Mouse (Mus musculus) MEL (cell line): ENCODE results near the gene Fbxo48. TPM values are rescaled to one million over a fixed set of nuclear protein-coding genes. Genes with fewer than 3 reads are reported as not detected.
A peak's percentile ranks its signal among the peaks of the same experiment; 100 is the strongest.

Source experiments
- DNase-seq: peaks from one replicate; pipeline ENCODE4 v3.0.0; 2011; ENCODE audit warnings: low read depth, low spot score
- H3K27ac ChIP-seq: 2 replicates; pipeline ENCODE4 v1.5.1; 2012; ENCODE audit warnings: low read depth, mild to moderate bottlenecking, control low read depth, low read length, moderate library complexity; ENCODE audit not compliant: control insufficient read depth
- H3K27me3 ChIP-seq, 2 experiments: fragments of 150-350 bp in 1 of 2; sonication (generic) in 1 of 2; 2 replicates each; pipeline ENCODE4 v1.6.1; 2012; ENCODE audit warnings: low read length in 2 of 2, mild to moderate bottlenecking in 2 of 2, improper control_type of control experiment in 1 of 2, moderate library complexity in 1 of 2; ENCODE audit not compliant: insufficient read depth in 2 of 2, control insufficient read depth in 1 of 2
- H3K36me3 ChIP-seq, 2 experiments: 2 replicates each; pipeline ENCODE4 v1.6.1; 2012 to 2014; ENCODE audit warnings: low read length in 2 of 2, improper control_type of control experiment in 1 of 2, inconsistent platforms in 1 of 2, mild to moderate bottlenecking in 1 of 2; ENCODE audit not compliant: insufficient read depth in 2 of 2, control insufficient read depth in 1 of 2
- H3K4me1 ChIP-seq, 2 experiments: fragments of 150-350 bp in 1 of 2; sonication (generic) in 1 of 2; 2 replicates each; pipeline ENCODE4 v1.6.1; 2012; ENCODE audit warnings: low read length in 2 of 2, improper control_type of control experiment in 1 of 2, mild to moderate bottlenecking in 1 of 2; ENCODE audit not compliant: insufficient read depth in 2 of 2, control insufficient read depth in 1 of 2
- H3K4me3 ChIP-seq, 2 experiments: fragments of 150-350 bp in 1 of 2; sonication (generic) in 1 of 2; 2 replicates each; pipeline ENCODE4 v1.5.1; 2012; ENCODE audit warnings: low read depth in 2 of 2, low read length in 2 of 2, mild to moderate bottlenecking in 2 of 2, moderate library complexity in 2 of 2, control low read depth in 1 of 2, improper control_type of control experiment in 1 of 2; ENCODE audit not compliant: control insufficient read depth in 1 of 2, insufficient read depth in 1 of 2
- H3K79me2 ChIP-seq: 2 replicates; pipeline ENCODE4 v1.6.1; 2012; ENCODE audit warnings: mild to moderate bottlenecking, low read length, moderate library complexity; ENCODE audit not compliant: control insufficient read depth, poor library complexity, insufficient read depth
- H3K9ac ChIP-seq: 2 replicates; pipeline ENCODE4 v1.6.1; 2012; ENCODE audit warnings: low read depth, mild to moderate bottlenecking, control low read depth, low read length, moderate library complexity; ENCODE audit not compliant: control insufficient read depth, poor library complexity, severe bottlenecking
- H3K9me3 ChIP-seq: fragments of 150-350 bp; sonication (generic); replicated peaks from 2 replicates; pipeline ENCODE4 v1.6.1; 2012; ENCODE audit warnings: mild to moderate bottlenecking, low read length, improper control_type of control experiment, moderate library complexity; ENCODE audit not compliant: insufficient read depth
- BHLHE40 ChIP-seq: IDR thresholded peaks from 2 replicates; pipeline ENCODE4 v1.6.1; 2012; ENCODE audit warnings: low read depth, mild to moderate bottlenecking, inconsistent platforms, low read length, improper control_type of control experiment, borderline replicate concordance
- ETS1 ChIP-seq: IDR thresholded peaks from 2 replicates; pipeline ENCODE4 v1.6.1; 2012; ENCODE audit warnings: low read depth, mild to moderate bottlenecking, inconsistent platforms, low read length, improper control_type of control experiment, moderate library complexity
- GABPA ChIP-seq: IDR thresholded peaks from 2 replicates; pipeline ENCODE4 v1.6.1; 2012; ENCODE audit warnings: low read depth, mild to moderate bottlenecking, inconsistent platforms, low read length, improper control_type of control experiment, moderate library complexity
- HCFC1 ChIP-seq: IDR thresholded peaks from 2 replicates; pipeline ENCODE4 v1.6.1; 2012; ENCODE audit warnings: low read depth, mild to moderate bottlenecking, inconsistent platforms, low read length, improper control_type of control experiment, moderate library complexity
- MAZ ChIP-seq: IDR thresholded peaks from 2 replicates; pipeline ENCODE4 v1.6.1; 2012; ENCODE audit warnings: low read depth, mild to moderate bottlenecking, inconsistent platforms, low read length, improper control_type of control experiment
- MEF2A ChIP-seq: IDR thresholded peaks from 2 replicates; pipeline ENCODE4 v1.6.1; 2014; ENCODE audit warnings: low read depth, mild to moderate bottlenecking, inconsistent platforms, low read length, improper control_type of control experiment; ENCODE audit not compliant: poor library complexity, insufficient replicate concordance, severe bottlenecking; ENCODE audit errors: extremely low read depth
- MXI1 ChIP-seq: IDR thresholded peaks from 2 replicates; pipeline ENCODE4 v1.6.1; 2011; ENCODE audit warnings: mild to moderate bottlenecking, low read depth, low read length, improper control_type of control experiment
- NELFE ChIP-seq: IDR thresholded peaks from 2 replicates; pipeline ENCODE4 v1.6.1; 2011; ENCODE audit warnings: low read depth, low read length, improper control_type of control experiment
- POLR2AphosphoS5 ChIP-seq: IDR thresholded peaks from 2 replicates; pipeline ENCODE4 v1.6.1; 2012; ENCODE audit warnings: low read depth, borderline replicate concordance, mild to moderate bottlenecking, inconsistent platforms, low read length, moderate library complexity, mixed read lengths
- RCOR1 ChIP-seq: IDR thresholded peaks from 2 replicates; pipeline ENCODE4 v1.6.1; 2012; ENCODE audit warnings: low read depth, mild to moderate bottlenecking, inconsistent platforms, low read length, improper control_type of control experiment
- TCF12 ChIP-seq: IDR thresholded peaks from 2 replicates; pipeline ENCODE4 v1.6.1; 2014; ENCODE audit warnings: low read depth, mild to moderate bottlenecking, inconsistent platforms, low read length, improper control_type of control experiment, moderate library complexity
- USF2 ChIP-seq, 2 experiments: IDR thresholded peaks; 2 replicates each; pipeline ENCODE4 v1.6.1; 2011 to 2012; ENCODE audit warnings: improper control_type of control experiment in 2 of 2, low read length in 2 of 2, borderline replicate concordance in 1 of 2, inconsistent platforms in 1 of 2, low read depth in 1 of 2, mild to moderate bottlenecking in 1 of 2; ENCODE audit not compliant: insufficient read depth in 1 of 2
- ZMIZ1 ChIP-seq: IDR thresholded peaks from 2 replicates; pipeline ENCODE4 v1.6.1; 2012; ENCODE audit warnings: low read depth, mild to moderate bottlenecking, inconsistent platforms, low read length, improper control_type of control experiment, moderate library complexity
- ZNF384 ChIP-seq: IDR thresholded peaks from 2 replicates; pipeline ENCODE4 v1.6.1; 2012; ENCODE audit warnings: low read depth, mild to moderate bottlenecking, inconsistent platforms, low read length, improper control_type of control experiment
- polyA plus RNA-seq, 2 experiments: library from polyadenylated mRNA; stranded (reverse) in 1 of 2; unstranded in 1 of 2; fragments of >175 nt in 1 of 2; fragments of >200 nt in 1 of 2; gene quantifications; 2 replicates each; pipeline versions ENCODE4 v1.2.1 to v1.2.4; 2012; ENCODE audit warnings: low replicate concordance in 2 of 2, low read depth in 1 of 2; ENCODE audit not compliant: insufficient read length in 2 of 2, insufficient read depth in 1 of 2, missing spikeins in 1 of 2
- total RNA-seq: library from RNA; depleted of rRNA; stranded (reverse); fragments of 300-350 nt; gene quantifications from 2 replicates; pipeline ENCODE4 v1.2.3, GENCODE M21; 2012

The Fbxo48 gene
- total and polyA plus RNA-seq, 3 experiments: 3.4 to 5.2 TPM; not detected in 1

DNA sequence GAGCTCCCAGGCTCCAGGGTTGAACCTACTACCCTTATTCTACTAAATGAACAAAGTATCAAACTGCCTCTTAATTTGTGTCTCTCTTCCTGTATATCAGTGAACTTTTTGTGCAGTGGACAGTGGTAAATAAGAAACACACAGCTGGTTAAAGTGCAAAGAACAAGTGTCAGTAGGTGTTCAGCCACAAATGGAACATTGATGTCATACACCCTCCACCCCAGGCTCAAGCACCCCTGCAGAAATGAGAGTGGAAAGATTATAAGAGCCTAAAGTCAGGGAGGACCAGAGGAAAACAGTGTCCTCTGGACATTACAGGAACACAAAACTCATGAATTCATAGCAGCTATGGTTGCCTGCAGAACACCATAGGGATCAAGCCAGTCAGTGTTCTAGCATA is 45.6 kb downstream of the Fbxo48 start:
- no peak for DNase-seq
- H3K36me3 ChIP-seq: peaks cover 34 to 50% of the 10 kb centered on the region in 2 experiments
- H3K27me3 ChIP-seq: no peaks in the 10 kb centered on the region
- TF ChIP-seq HCFC1 (no peak), BHLHE40 (no peak), GABPA (no peak), USF2 (IDR thresholded peaks at IDR 0.05; ENCODE audit: borderline replicate concordance in 1 of 2, insufficient read depth in 1 of 2, low read depth in 1 of 2, low read length in 2 of 2) (no peak), TCF12 (no peak), MEF2A (no peak), RCOR1 (no peak), ZMIZ1 (no peak)
- H3K4me1 ChIP-seq: peaks cover 19 to 21% of the 10 kb centered on the region in 2 experiments
- H3K79me2 ChIP-seq: peaks cover 28% of the 10 kb centered on the region
- H3K9ac ChIP-seq: no peak overlapping the region
- no peak overlapping the region for H3K27ac ChIP-seq
- no peaks in the 10 kb centered on the region for H3K9me3 ChIP-seq
- H3K4me3 ChIP-seq: no peak overlapping the region

DNA sequence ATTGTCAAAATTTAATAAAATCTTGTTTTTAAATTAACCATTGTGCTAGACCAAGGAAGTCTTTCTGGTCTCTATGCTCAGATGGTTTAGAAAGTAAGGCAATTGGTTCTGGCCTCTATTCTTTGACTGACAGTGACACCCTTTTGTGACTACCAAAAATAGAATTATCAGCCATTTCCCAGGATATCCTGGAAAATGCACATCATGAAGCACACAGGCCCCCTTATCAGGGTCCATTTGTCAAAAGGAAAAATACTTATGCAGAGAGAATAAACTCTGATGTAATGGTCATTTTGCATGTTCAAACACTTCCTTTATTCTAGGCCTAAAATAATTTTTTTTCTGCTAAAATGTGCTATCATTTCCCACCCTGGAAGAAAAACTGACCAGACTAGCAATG is 46.3 kb downstream of the Fbxo48 start:
- Histone ChIP-seq H3K4me3 (no peak overlapping the region), H3K27ac (no peak overlapping the region), H3K9ac (no peak overlapping the region), H3K9me3 (no peaks in the 10 kb centered on the region), H3K79me2 (peaks cover 32% of the 10 kb centered on the region), H3K4me1 (peaks cover 22 to 24% of the 10 kb centered on the region in 2 experiments), H3K27me3 (no peaks in the 10 kb centered on the region), H3K36me3 (peaks cover 38 to 44% of the 10 kb centered on the region in 2 experiments)
- no peak for DNase-seq
- TF ChIP-seq POLR2AphosphoS5 (no peak), NELFE (no peak), ETS1 (peak; percentile 41; the same call in 1 of the 2 replicates), MEF2A (peak; percentile 74; the same call in 1 of the 2 replicates), MAZ (no peak), ZNF384 (no peak), MXI1 (no peak)

DNA sequence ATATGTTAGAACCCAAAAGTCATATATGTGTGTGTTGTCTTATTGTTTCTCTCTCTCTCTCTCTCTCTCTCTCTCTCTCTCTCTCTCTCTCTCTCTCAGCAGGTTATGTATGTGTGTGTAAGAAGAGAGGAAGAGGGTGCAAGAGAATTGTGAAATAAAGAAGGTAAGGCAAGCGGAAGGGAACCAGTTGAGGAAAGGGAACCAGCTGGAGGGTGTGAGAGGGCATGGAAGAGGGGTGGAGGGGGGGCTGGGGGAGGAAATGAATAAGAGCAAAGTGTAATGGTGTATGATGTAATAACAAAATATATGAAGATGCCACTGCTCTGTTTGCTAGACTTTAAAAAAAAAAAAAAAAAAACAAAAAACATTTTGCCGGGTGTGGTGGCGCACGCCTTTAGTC is 48.2 kb downstream of the Fbxo48 start:
- H3K4me1 ChIP-seq: peaks cover 39 to 44% of the 10 kb centered on the region in 2 experiments

More for the DNA sequence above, 48.2 kb downstream of the Fbxo48 start:
- DNase-seq: no peak
- Histone ChIP-seq H3K79me2 (peaks cover 50% of the 10 kb centered on the region), H3K9me3 (no peaks in the 10 kb centered on the region), H3K4me3 (no peak overlapping the region), H3K27ac (no peak overlapping the region), H3K36me3 (peaks cover 25 to 55% of the 10 kb centered on the region in 2 experiments), H3K9ac (no peak overlapping the region), H3K27me3 (no peaks in the 10 kb centered on the region)
- peak; percentile 46; the same call in 1 of the 2 replicates for TF ChIP-seq ETS1
- TF ChIP-seq ZNF384: no peak
